Mouse (Mus musculus) erythroid progenitor cell, adult 5-6 weeks (primary cell): ENCODE measurements around the gene Lif. TPM values are rescaled to one million over a fixed set of nuclear protein-coding genes. Genes with fewer than 3 reads are reported as not detected.

Experiments used
- ATAC-seq: replicated peaks from 2 replicates; pipeline ENCODE4 v1.8.0; 2016; ENCODE audit warnings: moderate number of reproducible peaks, mild to moderate bottlenecking, moderate TSS enrichment, inconsistent platforms; ENCODE audit not compliant: poor library complexity, low FRiP score, severe bottlenecking
- total RNA-seq, 2 experiments: library from RNA; stranded (forward) in 1 of 2; stranded (reverse) in 1 of 2; fragments of 150-400 nt in 1 of 2; fragments of 186-747, 209-891 nt in 1 of 2; gene quantifications; 2 replicates each; pipeline versions ENCODE4 v1.2.3 to v1.2.4; 2015 to 2017; ENCODE audit warnings: low replicate concordance in 2 of 2

Gene Lif
- total RNA-seq, 2 experiments from 2014 or later = not detected

DNA sequence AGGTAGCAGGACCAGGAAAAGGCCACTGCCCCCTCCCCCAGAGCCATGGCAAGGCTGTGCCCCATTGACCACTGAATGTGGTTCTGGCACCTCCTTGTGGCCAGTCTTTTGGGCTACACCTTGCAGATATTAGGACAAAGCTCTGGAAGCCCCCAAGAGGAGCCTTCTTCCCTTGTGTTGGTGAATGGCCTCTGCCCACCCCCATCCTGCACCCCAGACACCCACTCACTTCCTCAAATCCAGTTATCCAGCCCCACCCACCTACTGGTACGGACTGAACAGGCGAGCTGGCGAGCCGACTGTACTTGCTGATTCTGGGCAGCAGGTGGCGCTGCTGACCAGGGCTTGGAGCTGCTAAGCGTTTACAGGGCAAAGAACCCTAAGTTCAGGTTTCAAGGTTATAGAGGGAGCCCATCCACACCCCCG, 1.3 kb downstream of the Lif start:
- ATAC-seq = peak; percentile 85

- no peak for ATAC-seq
Measured at GRCm38 (mm10) chr11:4260463-4261187, 3.3 kb downstream of the Lif start.

GRCm38 (mm10) chr11:4261188-4261494, 3.8 kb downstream of the Lif start:
- no peak for ATAC-seq

DNA sequence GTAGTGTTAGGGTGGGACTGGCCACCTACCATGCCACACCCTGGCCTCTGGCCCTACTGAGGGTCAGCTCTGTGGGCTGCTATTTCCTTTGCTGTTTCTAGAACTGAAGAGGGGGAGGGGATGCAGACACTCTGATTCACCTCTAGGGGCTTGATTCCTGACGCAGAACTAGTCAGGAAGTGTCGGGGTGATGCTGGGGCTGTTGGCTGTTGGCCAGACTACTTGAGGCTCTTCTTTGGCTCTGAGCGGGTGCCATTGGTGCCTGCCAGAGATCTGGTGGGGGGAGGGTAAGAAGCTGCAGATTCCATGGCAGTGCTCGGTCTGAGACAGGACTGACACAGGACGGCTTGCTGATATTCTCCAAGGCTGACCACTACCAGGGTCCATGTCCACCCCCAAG, 4.6 kb downstream of the Lif start:
- ATAC-seq = no peak

- no peak for ATAC-seq
Measured at GRCm38 (mm10) chr11:4262847-4263246, 5.5 kb downstream of the Lif start.

GRCm38 (mm10) chr11:4263296-4263695, 5.9 kb downstream of the Lif start:
- no peak for ATAC-seq

GRCm38 (mm10) chr11:4264066-4264465, 6.7 kb downstream of the Lif start:
- ATAC-seq = no peak

- no peak for ATAC-seq
Measured at GRCm38 (mm10) chr11:4266271-4267201, 9.2 kb downstream of the Lif start.

- no peak for ATAC-seq
Measured at GRCm38 (mm10) chr11:4267202-4267578, 9.8 kb downstream of the Lif start.

DNA sequence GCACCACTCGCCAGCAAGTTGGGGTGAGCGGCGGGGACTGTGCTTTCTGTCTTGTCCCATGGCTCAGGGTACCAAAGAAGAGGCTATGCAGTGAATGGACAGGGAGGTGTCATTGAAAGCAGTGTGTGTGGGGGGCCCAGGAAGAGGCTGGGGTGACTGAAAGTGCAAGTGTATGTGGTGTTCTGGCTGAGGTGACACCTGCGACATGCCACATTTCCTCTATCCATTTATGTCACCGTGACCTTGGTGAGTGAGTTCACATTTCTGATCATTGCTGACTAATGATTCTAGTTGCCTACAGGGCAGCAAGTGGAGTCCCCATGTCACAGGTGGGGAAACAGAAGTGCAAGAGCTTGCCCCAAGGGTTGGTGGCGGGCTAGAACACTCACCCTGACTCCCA, 11.1 kb downstream of the Lif start:
- ATAC-seq = no peak

DNA sequence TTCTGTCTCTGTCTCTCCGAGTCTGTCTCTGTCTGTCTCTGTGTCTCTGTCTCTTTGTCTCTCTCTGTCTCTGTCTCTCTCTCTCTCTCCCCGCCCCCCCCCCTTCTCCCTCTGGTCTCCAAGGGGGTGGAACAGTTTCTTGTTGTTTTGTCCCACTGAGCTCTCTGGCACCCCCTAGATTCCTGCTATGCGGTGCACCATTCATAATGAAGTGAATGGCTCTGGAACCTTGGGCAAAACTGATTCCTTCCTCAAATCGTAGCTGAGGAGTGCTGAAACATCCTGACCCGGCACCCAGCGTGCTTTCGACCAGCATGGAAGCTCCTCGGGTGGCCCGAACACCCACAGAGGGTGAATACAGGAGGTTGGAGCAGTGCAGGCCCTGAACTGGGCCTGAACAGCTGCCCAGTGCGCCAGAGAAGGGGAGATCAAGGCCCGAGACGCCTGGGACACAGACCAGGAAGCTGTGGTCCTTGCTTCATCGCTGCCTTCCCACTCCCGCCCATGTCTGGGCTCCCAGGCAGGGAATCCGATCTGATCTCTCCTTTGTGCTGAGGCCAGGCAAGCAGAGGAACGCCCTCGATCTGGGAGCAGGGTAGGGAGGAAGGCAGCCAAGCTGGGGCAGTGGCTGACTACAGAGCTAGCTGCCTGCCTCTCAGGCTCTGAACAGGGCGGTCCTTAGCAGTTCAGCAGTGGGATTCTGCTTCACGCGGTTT, 13.5 kb downstream of the Lif start:
- ATAC-seq = 0 out of 2 replicates have a peak, but pooled peaks have one; percentile 20

- ATAC-seq = no peak
Measured at GRCm38 (mm10) chr11:4271544-4271943, 14.2 kb downstream of the Lif start.

DNA sequence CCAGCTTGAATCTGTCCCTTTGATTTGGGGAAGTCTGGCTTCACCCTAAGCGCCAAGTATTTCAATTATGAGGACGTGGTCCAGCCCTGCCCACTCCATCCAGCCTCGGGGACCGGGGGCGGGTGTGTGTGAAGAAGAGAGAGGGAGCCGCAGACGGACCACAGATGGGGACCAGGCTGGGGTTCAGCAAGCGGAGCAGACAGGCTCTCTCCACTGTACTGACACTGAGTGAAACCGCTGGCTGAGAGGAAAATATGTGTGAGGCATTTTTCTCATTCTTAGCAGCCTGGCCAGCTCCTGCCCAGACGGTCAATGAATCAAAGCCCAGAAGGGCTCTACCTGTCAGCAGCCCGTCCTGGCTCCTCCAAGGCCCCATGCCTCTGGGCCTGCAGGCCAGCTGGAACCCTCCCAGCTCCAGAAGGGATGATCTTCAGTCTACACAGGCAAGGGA, 19.1 kb downstream of the Lif start:
- no peak for ATAC-seq

GRCm38 (mm10) chr11:4279909-4280308, 22.6 kb downstream of the Lif start:
- no peak for ATAC-seq

- ATAC-seq = no peak
Measured at GRCm38 (mm10) chr11:4281852-4282251, 24.5 kb downstream of the Lif start.

- no peak for ATAC-seq
Measured at GRCm38 (mm10) chr11:4283627-4284026, 26.3 kb downstream of the Lif start.

DNA sequence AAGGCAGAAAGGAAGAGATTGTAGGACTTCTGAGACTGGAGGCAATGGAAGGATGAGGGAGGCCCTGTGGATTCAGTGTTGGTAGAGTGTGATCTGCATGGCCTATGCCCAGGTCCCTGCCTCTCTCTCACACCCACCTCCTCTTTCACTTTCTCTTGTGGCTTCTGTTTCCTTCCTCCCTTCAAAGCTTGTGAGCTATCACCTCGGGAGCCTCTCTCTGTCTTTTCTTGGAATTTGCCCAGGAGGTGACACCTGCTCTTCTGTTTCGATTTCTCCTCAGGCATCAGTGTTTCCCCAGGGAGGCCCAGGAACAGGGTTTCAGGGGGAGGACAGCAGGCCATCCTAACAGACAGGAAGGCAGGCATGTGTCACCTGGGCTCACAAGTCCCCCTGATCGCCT, 31.9 kb downstream of the Lif start:
- no peak for ATAC-seq

GRCm38 (mm10) chr11:4291639-4292038, 34.3 kb downstream of the Lif start:
- no peak for ATAC-seq

DNA sequence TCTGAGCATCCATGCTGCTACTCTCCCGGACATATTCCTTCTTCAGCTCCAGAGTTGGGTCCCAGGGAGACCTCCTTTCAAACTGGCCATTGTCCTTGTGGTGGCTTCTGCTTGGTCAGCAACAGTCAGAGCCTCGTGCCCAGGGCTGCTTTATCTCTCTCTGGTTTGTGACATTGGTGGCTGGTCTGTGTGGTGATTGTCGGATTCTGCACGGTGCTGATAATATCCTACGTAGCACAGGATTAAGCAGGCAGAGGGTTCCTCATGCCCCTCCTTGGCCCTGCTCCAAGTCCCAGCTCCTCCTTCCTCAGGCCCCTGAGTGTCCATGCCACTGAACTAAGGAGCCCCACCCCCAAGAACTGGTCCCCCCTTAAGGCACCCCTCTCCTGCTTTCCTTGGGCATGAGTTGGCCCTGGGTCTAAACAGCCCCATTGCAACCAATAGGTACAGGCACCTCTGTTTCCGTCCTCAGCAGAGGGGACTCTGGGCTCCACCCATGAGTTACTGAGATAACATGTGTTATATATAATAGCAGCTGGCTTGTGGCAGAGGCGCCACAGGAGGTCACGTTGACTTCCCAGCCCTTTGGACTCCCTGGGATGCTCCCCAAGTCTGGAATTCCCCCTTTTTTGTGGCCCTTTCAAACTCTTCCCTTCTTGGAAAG, 35.0 kb downstream of the Lif start:
- ATAC-seq = no peak

DNA sequence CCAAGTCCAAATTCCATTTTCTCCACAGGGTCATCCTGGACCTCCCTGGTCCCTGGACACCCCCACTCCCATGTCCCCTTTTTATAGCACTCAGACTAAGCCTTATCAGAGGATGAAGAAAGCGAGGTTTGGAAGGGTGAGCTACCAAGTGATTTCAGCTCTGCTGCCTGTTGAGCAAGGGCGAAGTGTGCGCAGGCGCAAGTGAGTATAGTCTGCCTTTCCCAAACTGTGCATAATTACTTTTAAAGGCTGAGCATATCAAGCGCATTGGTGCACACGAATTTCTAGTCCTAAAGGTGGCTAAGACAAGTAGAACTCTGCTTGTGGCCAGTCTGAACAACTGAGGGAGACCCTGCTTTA, 35.5 kb downstream of the Lif start:
- no peak for ATAC-seq
